Mouse (Mus musculus) brain, embryonic 14.5 days (tissue): ENCODE data around the gene Anapc15. TPM values are rescaled to one million over a fixed set of nuclear protein-coding genes. Genes with fewer than 3 reads are reported as not detected.
"Not testable (repeated sequence)": the region's sequence is repeated elsewhere in the genome, so short reads cannot be mapped to it uniquely, and the experiment has no call there.

ENCODE experiments used
- DNase-seq: peaks from one replicate; pipeline ENCODE4 v3.0.0-alpha.2; 2011; ENCODE audit warnings: low read depth
- CTCF ChIP-seq: fragments of 200-500 bp; IDR thresholded peaks from 2 replicates; pipeline ENCODE4 v1.5.1; 2012; ENCODE audit warnings: inconsistent platforms, mild to moderate bottlenecking, moderate library complexity, borderline replicate concordance; ENCODE audit not compliant: insufficient read depth, insufficient read length; ENCODE audit errors: extremely low read depth
- POLR2A ChIP-seq: fragments of 200-500 bp; IDR thresholded peaks from 2 replicates; pipeline ENCODE4 v1.6.1; 2012; ENCODE audit warnings: mild to moderate bottlenecking, inconsistent platforms, borderline replicate concordance; ENCODE audit not compliant: poor library complexity, insufficient read depth, insufficient read length, severe bottlenecking; ENCODE audit errors: extremely low read depth
- polyA plus RNA-seq: library from polyadenylated mRNA; depleted of rRNA; stranded (reverse); fragments of >200 nt; gene quantifications from 2 replicates; pipeline ENCODE4 v1.2.3, GENCODE M21; 2012; rRNA removed

The Anapc15 gene
- polyA plus RNA-seq, 1 experiment = 88.7 TPM

GRCm38 (mm10) chr7:101939758-101940157 is 76.2 kb downstream of the Anapc15 start:
- no peak for DNase-seq

GRCm38 (mm10) chr7:101949008-101949407 is 85.5 kb downstream of the Anapc15 start:
- DNase-seq = not testable (repeated sequence)

More at GRCm38 (mm10) chr7:101939758-101940157, 76.2 kb downstream of the Anapc15 start:
- TF ChIP-seq CTCF = no peak
- no peak for TF ChIP-seq POLR2A

Other genes with a start within 250 kb of the Anapc15 start
- gene Clpb, start 200.1 kb upstream of the Anapc15 start, polyA plus RNA-seq = 20.1 and 25.4 TPM in 2 replicates
- 0.87 and 3.1 TPM in 2 replicates for gene Phox2a, start 45.4 kb upstream of the Anapc15 start, polyA plus RNA-seq
- gene Inppl1, start 25.5 kb upstream of the Anapc15 start, polyA plus RNA-seq = 29.9 and 36.2 TPM in 2 replicates
- gene Folr2, start 6.5 kb upstream of the Anapc15 start, polyA plus RNA-seq = 4.3 and 4.5 TPM in 2 replicates
- gene Folr1, start 7.1 kb downstream of the Anapc15 start, polyA plus RNA-seq = 16.3 and 25.3 TPM in 2 replicates
- 169 and 197 TPM in 2 replicates for gene Lamtor1, start 42.2 kb downstream of the Anapc15 start, polyA plus RNA-seq
- 0.18 and 0.33 TPM in 2 replicates for gene Tomt, start 42.6 kb downstream of the Anapc15 start, polyA plus RNA-seq
- gene Lrrc51, start 70.2 kb downstream of the Anapc15 start, polyA plus RNA-seq = 10.8 and 13.1 TPM in 2 replicates
- 72.1 and 104 TPM in 2 replicates for gene Numa1, start 70.4 kb downstream of the Anapc15 start, polyA plus RNA-seq
- 18.4 and 19.6 TPM in 2 replicates for gene Il18bp, start 155.0 kb downstream of the Anapc15 start, polyA plus RNA-seq
- gene Rnf121, start 201.8 kb downstream of the Anapc15 start, polyA plus RNA-seq = 65.8 and 95.5 TPM in 2 replicates
- 44.4 and 63.2 TPM in 2 replicates for gene Xndc1, start 201.8 kb downstream of the Anapc15 start, polyA plus RNA-seq
- gene Xntrpc, start 202.0 kb downstream of the Anapc15 start, polyA plus RNA-seq = 5.7 and 7.7 TPM in 2 replicates
- gene Trpc2, start 219.4 kb downstream of the Anapc15 start, polyA plus RNA-seq = 3.4 and 5.8 TPM in 2 replicates
- gene Art1, start 238.0 kb downstream of the Anapc15 start, polyA plus RNA-seq = 0.34 and 0.39 TPM in 2 replicates
- 0.26 and 0.69 TPM in 2 replicates for gene Art5, start 245.8 kb downstream of the Anapc15 start, polyA plus RNA-seq